Mouse (Mus musculus) mouse embryonic stem cell (cell line): ENCODE measurements around the gene Mpc1.
"Not testable (repeated sequence)": the region's sequence is repeated elsewhere in the genome, so short reads cannot be mapped to it uniquely, and the experiment has no call there.

ENCODE experiments used
- in situ Hi-C, 2 experiments: fragments of 300-500 bp; cut with MboI; formaldehyde crosslinking; loops; 1 replicate in 1 of 2; 3 replicates in 1 of 2; pipeline ENCODE4 v1.14.3; 2019 to 2020; ENCODE audit warnings: low sequenced_read_pairs in 2 of 2, low pct_unique_long_range_greater_than_20kb in 1 of 2, mixed read lengths in 1 of 2; ENCODE audit not compliant: unreplicated experiment in 1 of 2

The Mpc1 gene

GRCm38 (mm10) chr17:8310838-8311614 is 28.3 kb downstream of the Mpc1 start, which contains the start of gene Sft2d1:
Gene Sft2d1 (plus strand): TSS chr17:8311102.
- in situ Hi-C loops = no loop called here

- in situ Hi-C loops = no loop called here
Measured at GRCm38 (mm10) chr17:8311751-8312150, 29.0 kb downstream of the Mpc1 start.

GRCm38 (mm10) chr17:8313976-8314375 is 31.3 kb downstream of the Mpc1 start:
- in situ Hi-C loops = no loop called here

- in situ Hi-C loops = no loop called here
Measured at GRCm38 (mm10) chr17:8316251-8316650, 33.5 kb downstream of the Mpc1 start.

- in situ Hi-C loops = not testable (repeated sequence)
Measured at GRCm38 (mm10) chr17:8326877-8327276, 44.2 kb downstream of the Mpc1 start.

GRCm38 (mm10) chr17:8328511-8329174 is 45.9 kb downstream of the Mpc1 start:
- in situ Hi-C loops = no loop called here

- in situ Hi-C loops = no loop called here
Measured at GRCm38 (mm10) chr17:8330602-8331001, 47.9 kb downstream of the Mpc1 start.

- in situ Hi-C loops = not testable (repeated sequence)
Measured at GRCm38 (mm10) chr17:8337159-8337558, 54.5 kb downstream of the Mpc1 start, which contains the start of gene Prr18. Gene Prr18 (plus strand): TSS chr17:8337459.

GRCm38 (mm10) chr17:8339666-8340374 is 57.1 kb downstream of the Mpc1 start:
- in situ Hi-C loops = no loop called here

- in situ Hi-C loops = no loop called here
Measured at GRCm38 (mm10) chr17:8340407-8341359, 58.0 kb downstream of the Mpc1 start.

GRCm38 (mm10) chr17:8341360-8341963 is 58.8 kb downstream of the Mpc1 start:
- in situ Hi-C loops = no loop called here

GRCm38 (mm10) chr17:8342706-8343105 is 60.0 kb downstream of the Mpc1 start:
- in situ Hi-C loops = no loop called here

- in situ Hi-C loops = no loop called here
Measured at GRCm38 (mm10) chr17:8343416-8343815, 60.7 kb downstream of the Mpc1 start.
